Mouse (Mus musculus): ENCODE data around the gene Olfr1295.

Gene Olfr1295

DNA sequence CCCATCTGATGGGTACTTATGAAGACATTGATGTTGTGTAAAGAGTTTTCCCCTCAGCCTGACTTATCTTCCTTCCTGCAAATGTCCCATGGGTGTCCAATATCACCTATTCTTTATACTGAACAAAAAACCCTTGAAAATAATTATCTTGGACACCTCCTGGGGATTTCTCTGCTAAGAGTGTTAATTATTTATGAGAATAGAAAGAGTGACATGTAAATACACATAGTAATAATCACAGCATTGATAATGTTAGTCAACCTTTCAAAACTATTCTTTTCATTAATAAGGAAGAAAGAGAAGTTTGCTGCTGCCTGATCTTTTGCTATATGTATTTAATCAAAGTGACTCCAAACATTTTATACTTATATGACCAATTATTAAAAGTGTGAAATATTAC is at the start of gene Olfr1295:
TSS of gene Olfr1295 (minus strand) at position 101 of the 400 bp plus-strand sequence.
- no peak for DNase-seq (ENCODE audit: low spot score in 2 of 2)

DNA sequence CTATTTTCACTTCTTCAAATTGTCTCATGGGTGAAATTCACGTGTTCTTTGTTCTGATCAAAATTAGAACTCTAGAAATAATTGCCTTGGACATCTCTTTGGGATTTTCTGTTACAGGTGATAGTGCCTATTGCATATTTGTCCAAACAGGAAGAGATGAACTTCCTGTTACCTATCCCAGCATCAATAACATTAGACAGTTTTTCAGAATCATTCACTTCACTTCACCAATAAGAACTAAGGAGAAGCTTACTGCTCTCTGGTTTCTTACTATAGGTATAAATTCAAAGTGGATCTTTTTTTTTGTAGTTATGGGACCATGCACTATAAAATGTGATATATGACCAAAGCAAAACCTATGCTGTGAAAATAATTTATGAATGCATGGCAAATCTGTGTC is 29.3 kb downstream of the Olfr1295 start, which contains the start of gene Olfr1294:
TSS of gene Olfr1294 (minus strand) at position 101 of the 400 bp plus-strand sequence.
- no peak for DNase-seq (ENCODE audit: low spot score in 2 of 2)

DNA sequence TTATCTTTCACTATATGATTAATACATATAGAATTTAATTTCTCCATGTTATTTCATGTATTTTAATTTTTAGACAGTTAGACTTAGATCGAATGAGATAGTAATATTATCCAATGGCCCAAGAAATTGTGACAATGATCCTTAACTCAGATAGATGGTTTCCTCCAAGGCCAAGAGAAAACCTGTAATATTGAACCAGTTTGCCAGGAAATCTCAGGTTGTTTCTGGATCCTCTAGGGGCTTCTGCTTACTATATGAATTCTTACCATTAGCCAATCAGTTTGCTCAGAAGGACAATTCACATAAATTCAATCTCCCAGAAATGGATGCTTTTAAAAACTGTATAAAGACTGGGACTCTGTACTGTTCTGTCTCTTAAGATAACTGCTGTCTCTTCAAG is 44.6 kb downstream of the Olfr1295 start, which contains the start of gene Olfr1293-ps:
TSS of gene Olfr1293-ps (plus strand) at position 301 of the 400 bp plus-strand sequence.
- DNase-seq (ENCODE audit: low spot score in 2 of 2), result no peak

DNA sequence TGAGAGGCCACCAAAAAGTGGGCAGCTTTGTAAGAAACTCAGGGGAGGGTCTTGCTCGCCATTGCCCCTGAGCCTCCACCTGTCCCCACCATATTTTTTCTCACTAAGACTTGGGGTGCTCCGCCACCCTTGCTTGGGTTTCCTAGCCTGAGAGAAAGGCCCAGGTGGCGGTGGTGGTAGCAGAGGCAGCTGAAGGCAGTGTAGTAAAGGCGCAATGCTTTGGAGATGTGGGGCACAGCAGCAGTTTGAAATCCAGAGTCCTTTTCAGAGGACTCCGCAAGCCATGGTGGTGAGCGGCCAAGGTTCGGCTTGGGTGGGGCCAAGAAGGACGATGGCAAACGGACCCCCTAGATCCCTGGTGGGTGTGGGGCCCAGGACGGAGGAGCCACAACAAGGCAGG is 52.0 kb downstream of the Olfr1295 start:
- DNase-seq (ENCODE audit: low spot score in 2 of 2), result no peak
